Mouse (Mus musculus): ENCODE data around the gene Slco3a1.

DNA sequence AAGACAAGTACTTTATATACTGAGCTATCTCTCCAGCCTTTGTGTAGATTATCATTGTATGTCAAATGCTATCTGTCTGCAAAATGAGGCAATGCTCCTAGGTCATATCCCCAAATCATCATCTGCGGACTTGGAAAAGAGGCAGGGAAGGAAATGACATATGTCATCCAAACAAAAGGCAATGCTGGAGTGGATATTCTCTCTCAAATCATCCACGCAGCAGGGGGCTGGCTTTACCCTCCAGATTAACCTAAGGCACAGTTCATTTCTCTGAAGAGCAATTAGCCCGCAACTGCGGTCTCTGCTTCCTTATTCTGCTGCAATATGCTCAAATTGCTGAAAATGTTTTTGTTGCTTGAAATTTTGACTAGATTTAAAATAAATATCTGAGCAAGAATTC lies 92.1 kb downstream of the Slco3a1 start:
- no peak for TF ChIP-seq POLR2A (IDR thresholded peaks at IDR 0.05; ENCODE audit: low read depth, low read length)
- TF ChIP-seq CTCF (conservative IDR thresholded peaks at IDR 0.05; ENCODE audit: insufficient read depth, insufficient read length, low read depth, low read length), result no peak
